Mouse (Mus musculus) midbrain, embryonic 16.5 days (tissue): ENCODE measurements around the gene Ets1. TPM values are rescaled to one million over a fixed set of nuclear protein-coding genes. Genes with fewer than 3 reads are reported as not detected.

ENCODE experiments used
- ATAC-seq: fragments of 200-750 bp; cut with Nextera tagmentation; 2 replicates; pipeline ENCODE4 v1.8.0; 2017; ENCODE audit warnings: moderate TSS enrichment
- H3K27ac ChIP-seq: fragments of 300-500 bp; sonication (generic); 2 replicates; pipeline ENCODE4 v1.5.1; 2014; ENCODE audit warnings: mild to moderate bottlenecking, low read length, mixed read lengths
- H3K27me3 ChIP-seq: fragments of 300-500 bp; sonication (generic); 2 replicates; pipeline ENCODE4 v1.6.1; 2014; ENCODE audit warnings: low read depth, low read length, mixed read lengths; ENCODE audit not compliant: control insufficient read depth, insufficient read depth
- H3K36me3 ChIP-seq: fragments of 300-500 bp; sonication (generic); 2 replicates; pipeline ENCODE4 v1.6.1; 2014; ENCODE audit warnings: mild to moderate bottlenecking, low read length, moderate library complexity, mixed read lengths; ENCODE audit not compliant: control insufficient read depth, insufficient read depth
- H3K4me1 ChIP-seq: fragments of 300-500 bp; sonication (generic); 2 replicates; pipeline ENCODE4 v1.6.1; 2014; ENCODE audit warnings: mild to moderate bottlenecking, low read length, mixed read lengths; ENCODE audit not compliant: control insufficient read depth, insufficient read depth
- H3K4me2 ChIP-seq: fragments of 300-500 bp; sonication (generic); 2 replicates; pipeline ENCODE4 v1.6.1; 2014; ENCODE audit warnings: mild to moderate bottlenecking, low read length, mixed read lengths
- H3K4me3 ChIP-seq: fragments of 300-500 bp; sonication (generic); 2 replicates; pipeline ENCODE4 v1.5.1; 2014; ENCODE audit warnings: low read depth, mild to moderate bottlenecking, low read length, moderate library complexity, mixed read lengths
- H3K9ac ChIP-seq: fragments of 300-500 bp; sonication (generic); 2 replicates; pipeline ENCODE4 v1.6.1; 2014; ENCODE audit warnings: low read depth, low read length, mixed read lengths
- H3K9me3 ChIP-seq: fragments of 300-500 bp; sonication (generic); replicated peaks from 2 replicates; pipeline ENCODE4 v1.6.1; 2014; ENCODE audit warnings: mild to moderate bottlenecking, low read length, mixed read lengths; ENCODE audit not compliant: control insufficient read depth, poor library complexity, severe bottlenecking
- WGBS: fragments of 180-500 bp; shearing (Covaris S2); extraction: QIAGEN DNeasy Blood & Tissue Kit; methylation state at CpG from one replicate; pipeline ENCODE4 v1.1.7; 2014; 5-methylcytosine and 5-hydroxymethylcytosine counted together
- polyA plus RNA-seq: library from polyadenylated mRNA; unstranded; fragments of >200 nt; fragmentation: Nextera tagmentation; extraction: Ambion mirVana; gene quantifications from 2 replicates; pipeline ENCODE4 v1.2.1, GENCODE M21; 2015

Ets1 gene
- polyA plus RNA-seq, 1 experiment from 2014 or later = 17.5 TPM

- no peaks in the 10 kb centered on the region for H3K36me3 ChIP-seq
- WGBS = 73% methylated on average over 12 of the region's 12 CpGs
Observed at GRCm38 (mm10) chr9:32694111-32694824, 58.2 kb downstream of the Ets1 start.

GRCm38 (mm10) chr9:32694916-32695490 lies 59.0 kb downstream of the Ets1 start:
- 60% methylated on average over 4 of the region's 4 CpGs for WGBS

More at GRCm38 (mm10) chr9:32694111-32694824, 58.2 kb downstream of the Ets1 start:
- Histone ChIP-seq H3K9ac (no peak overlapping the region), H3K9me3 (no peaks in the 10 kb centered on the region), H3K4me3 (no peak overlapping the region), H3K27ac (no peak overlapping the region), H3K4me2 (no peak overlapping the region), H3K27me3 (peaks cover 66% of the 10 kb centered on the region), H3K4me1 (peaks cover 8% of the 10 kb centered on the region)
- ATAC-seq = no peak

GRCm38 (mm10) chr9:32695492-32696190 lies 59.6 kb downstream of the Ets1 start:
- WGBS = under 1% methylated on average over 63 of the region's 67 CpGs
- no peaks in the 10 kb centered on the region for H3K36me3 ChIP-seq
- peaks cover 8% of the 10 kb centered on the region for H3K4me1 ChIP-seq
- peak overlapping the region; percentile 50; the same call in 1 of the 2 replicates for H3K27ac ChIP-seq
- peak overlapping the region; percentile 49 for H3K9ac ChIP-seq
- peak; percentile 96 for ATAC-seq
- peak overlapping the region; percentile 98 for H3K4me2 ChIP-seq
- H3K4me3 ChIP-seq = peak overlapping the region; percentile 69
- no peaks in the 10 kb centered on the region for H3K9me3 ChIP-seq
- H3K27me3 ChIP-seq = peaks cover 61% of the 10 kb centered on the region

More at GRCm38 (mm10) chr9:32694916-32695490, 59.0 kb downstream of the Ets1 start:
- Histone ChIP-seq H3K9ac (peak overlapping the region; percentile 49; the same call in 1 of the 2 replicates), H3K4me2 (peak overlapping the region; percentile 98), H3K36me3 (no peaks in the 10 kb centered on the region), H3K4me3 (peak overlapping the region; percentile 69), H3K27ac (no peak overlapping the region), H3K9me3 (no peaks in the 10 kb centered on the region), H3K27me3 (peaks cover 64% of the 10 kb centered on the region), H3K4me1 (peaks cover 8% of the 10 kb centered on the region)
- no peak for ATAC-seq

- Histone ChIP-seq H3K4me1 (peaks cover 8% of the 10 kb centered on the region), H3K9me3 (no peaks in the 10 kb centered on the region), H3K4me3 (peak overlapping the region; percentile 69), H3K27ac (peak overlapping the region; percentile 50; the same call in 1 of the 2 replicates), H3K27me3 (peaks cover 55% of the 10 kb centered on the region), H3K4me2 (peak overlapping the region; percentile 98), H3K36me3 (no peaks in the 10 kb centered on the region), H3K9ac (peak overlapping the region; percentile 49)
- peak; percentile 47 for ATAC-seq
- 0% methylated on average over 13 of the region's 13 CpGs for WGBS
Observed at GRCm38 (mm10) chr9:32696259-32696658, 60.2 kb downstream of the Ets1 start.

GRCm38 (mm10) chr9:32696717-32697116 lies 60.7 kb downstream of the Ets1 start:
- H3K4me3 ChIP-seq = peak overlapping the region; percentile 69
- no peak overlapping the region for H3K27ac ChIP-seq
- peaks cover 8% of the 10 kb centered on the region for H3K4me1 ChIP-seq
- H3K9ac ChIP-seq = no peak overlapping the region
- ATAC-seq = no peak
- peaks cover 52% of the 10 kb centered on the region for H3K27me3 ChIP-seq
- 16% methylated on average over 7 of the region's 7 CpGs for WGBS
- no peaks in the 10 kb centered on the region for H3K9me3 ChIP-seq
- H3K36me3 ChIP-seq = no peaks in the 10 kb centered on the region
- peak overlapping the region; percentile 98 for H3K4me2 ChIP-seq

DNA sequence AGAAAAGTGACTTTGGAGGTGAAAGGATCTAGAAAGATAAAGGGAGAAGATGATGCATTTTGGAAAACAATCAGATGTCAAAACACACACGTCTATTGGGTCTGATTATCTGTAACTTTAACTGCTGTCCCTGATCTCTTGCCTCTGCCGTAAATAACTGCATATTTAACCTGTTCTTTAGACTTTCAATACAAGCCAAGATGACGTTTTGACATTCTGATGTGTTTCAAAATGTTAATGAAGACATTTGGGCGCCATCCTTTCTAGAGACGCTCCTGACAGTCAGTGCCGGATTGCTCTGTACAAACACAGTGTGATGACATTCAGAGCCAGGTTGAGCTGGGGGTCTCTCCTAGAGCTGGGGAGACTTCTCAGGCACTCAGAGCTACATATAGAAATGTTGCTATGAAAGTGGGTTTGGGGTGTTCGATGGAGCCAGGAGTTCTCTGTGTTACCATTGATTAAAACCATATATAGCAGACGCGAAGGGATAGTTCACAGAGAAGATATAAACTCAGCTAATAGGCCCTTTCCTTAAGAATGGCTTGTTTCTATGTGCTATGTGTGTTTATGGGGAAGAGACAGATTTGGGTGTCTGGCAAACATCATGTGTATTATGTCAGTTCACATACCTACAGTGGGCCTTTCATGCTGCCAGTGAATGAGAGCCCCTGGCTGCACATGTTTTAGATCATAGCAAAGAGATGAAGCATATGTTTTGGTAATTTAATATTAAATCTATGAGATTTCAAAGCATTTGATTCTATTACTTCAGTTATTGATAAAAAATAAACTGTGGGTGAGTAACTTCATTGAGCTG lies 61.5 kb downstream of the Ets1 start:
- Histone ChIP-seq H3K27me3 (peaks cover 44% of the 10 kb centered on the region), H3K4me3 (peak overlapping the region; percentile 69), H3K36me3 (no peaks in the 10 kb centered on the region), H3K27ac (no peak overlapping the region), H3K9ac (no peak overlapping the region), H3K4me2 (peak overlapping the region; percentile 3; the same call in 1 of the 2 replicates), H3K9me3 (no peaks in the 10 kb centered on the region), H3K4me1 (peaks cover 8% of the 10 kb centered on the region)
- no peak for ATAC-seq
- WGBS = 68% methylated on average over 9 of the region's 9 CpGs

GRCm38 (mm10) chr9:32698766-32699165 lies 62.7 kb downstream of the Ets1 start:
- Histone ChIP-seq H3K36me3 (no peaks in the 10 kb centered on the region), H3K4me1 (peaks cover 8% of the 10 kb centered on the region), H3K4me2 (peak overlapping the region; percentile 19), H3K4me3 (no peak overlapping the region), H3K27ac (no peak overlapping the region), H3K27me3 (peaks cover 35% of the 10 kb centered on the region), H3K9me3 (no peaks in the 10 kb centered on the region), H3K9ac (no peak overlapping the region)
- no peak for ATAC-seq
- WGBS = 87% methylated on average over 4 of the region's 4 CpGs

- H3K4me2 ChIP-seq = peak overlapping the region; percentile 18; the same call in 1 of the 2 replicates
- H3K9me3 ChIP-seq = no peaks in the 10 kb centered on the region
- H3K27me3 ChIP-seq = peaks cover 29% of the 10 kb centered on the region
- 78% methylated on average over 8 of the region's 8 CpGs for WGBS
- no peak overlapping the region for H3K9ac ChIP-seq
- no peaks in the 10 kb centered on the region for H3K36me3 ChIP-seq
- H3K27ac ChIP-seq = no peak overlapping the region
- no peak overlapping the region for H3K4me3 ChIP-seq
- H3K4me1 ChIP-seq = peaks cover 8% of the 10 kb centered on the region
- no peak for ATAC-seq
Observed at GRCm38 (mm10) chr9:32699391-32699841, 63.4 kb downstream of the Ets1 start.
